Mouse (Mus musculus) liver, adult 2 months (tissue): ENCODE measurements at regions not wholly inside any gene's neighbourhood (a gene's known extent, or its start where the extent isn't known, plus 50 kb on each side); places are given as distances from the start of the nearest gene placed in this dataset.
"Not testable (repeated sequence)": the region's sequence is repeated elsewhere in the genome, so short reads cannot be mapped to it uniquely, and the experiment has no call there.

Experiments used
- DNase-seq: peaks from one replicate; pipeline ENCODE4 v3.0.0-alpha.2; 2011; ENCODE audit warnings: low read depth, low spot score; ENCODE audit errors: extremely low read depth
- H3K27ac ChIP-seq: fragments of 200-500 bp; replicated peaks from 2 replicates; pipeline ENCODE4 v1.5.1; 2012; ENCODE audit warnings: low read depth, mild to moderate bottlenecking, control low read depth, inconsistent platforms, low read length; ENCODE audit not compliant: insufficient read depth
- H3K27me3 ChIP-seq: fragments of 200-500 bp; 2 replicates; pipeline ENCODE4 v1.6.1; 2012; ENCODE audit warnings: mild to moderate bottlenecking, moderate library complexity, low read length, inconsistent platforms; ENCODE audit not compliant: control insufficient read depth, insufficient read depth
- H3K36me3 ChIP-seq: fragments of 200-500 bp; 2 replicates; pipeline ENCODE4 v1.6.1; 2012; ENCODE audit warnings: low read length, inconsistent platforms; ENCODE audit not compliant: control insufficient read depth, insufficient read depth
- H3K4me1 ChIP-seq: fragments of 200-500 bp; 2 replicates; pipeline ENCODE4 v1.6.1; 2011; ENCODE audit warnings: low read length; ENCODE audit not compliant: control insufficient read depth, insufficient read depth
- H3K4me3 ChIP-seq: fragments of 200-500 bp; 2 replicates; pipeline ENCODE4 v1.5.1; 2011; ENCODE audit warnings: low read depth, mild to moderate bottlenecking, control low read depth, low read length, moderate library complexity; ENCODE audit not compliant: insufficient read depth
- H3K79me2 ChIP-seq: fragments of 200-500 bp; 2 replicates; pipeline ENCODE4 v1.6.1; 2012; ENCODE audit warnings: inconsistent platforms, mild to moderate bottlenecking, low read length, moderate library complexity; ENCODE audit not compliant: control insufficient read depth, insufficient read depth
- H3K9ac ChIP-seq: fragments of 200-500 bp; 2 replicates; pipeline ENCODE4 v1.6.1; 2012; ENCODE audit warnings: low read depth, mild to moderate bottlenecking, control low read depth, inconsistent platforms, low read length
- CTCF ChIP-seq: fragments of 200-500 bp; IDR thresholded peaks from 2 replicates; pipeline ENCODE4 v1.5.1; 2011; ENCODE audit warnings: low read depth, low read length, control low read depth
- POLR2A ChIP-seq: fragments of 200-500 bp; IDR thresholded peaks from 2 replicates; pipeline ENCODE4 v1.6.1; 2011; ENCODE audit warnings: low read length, control low read depth; ENCODE audit not compliant: insufficient read depth; ENCODE audit errors: extremely low read depth
- WGBS: fragments of 180-500 bp; shearing (Covaris S2); methylation state at CpG from one replicate; pipeline ENCODE4 v1.1.7; 2018; 5-methylcytosine and 5-hydroxymethylcytosine counted together

DNA sequence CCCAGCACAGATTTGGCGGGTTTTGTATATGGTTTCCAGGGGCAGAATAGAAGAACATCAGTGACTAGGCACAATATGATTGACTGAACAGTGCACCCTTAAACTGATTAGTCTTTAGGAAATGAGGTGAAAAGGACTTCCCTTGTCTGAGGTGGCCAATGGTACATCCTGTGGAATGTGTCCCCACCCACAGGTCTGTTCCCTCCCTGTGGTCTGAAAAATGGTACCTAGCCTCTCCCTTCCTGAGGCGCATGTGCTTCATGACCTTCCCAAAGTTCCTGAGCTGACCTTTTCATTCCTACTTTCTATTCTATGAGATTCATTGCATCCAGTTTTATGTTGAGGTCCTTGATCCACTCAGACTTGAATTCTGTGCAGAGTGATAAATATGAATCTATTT, 76.0 kb downstream of the Zfp97 start:
- H3K27me3 ChIP-seq, DNase-seq, H3K4me3 ChIP-seq, H3K36me3 ChIP-seq, H3K9ac ChIP-seq, H3K4me1 ChIP-seq, H3K79me2 ChIP-seq, H3K27ac ChIP-seq: not testable (repeated sequence)
- 94% methylated on average over 2 of the region's 2 CpGs for WGBS

DNA sequence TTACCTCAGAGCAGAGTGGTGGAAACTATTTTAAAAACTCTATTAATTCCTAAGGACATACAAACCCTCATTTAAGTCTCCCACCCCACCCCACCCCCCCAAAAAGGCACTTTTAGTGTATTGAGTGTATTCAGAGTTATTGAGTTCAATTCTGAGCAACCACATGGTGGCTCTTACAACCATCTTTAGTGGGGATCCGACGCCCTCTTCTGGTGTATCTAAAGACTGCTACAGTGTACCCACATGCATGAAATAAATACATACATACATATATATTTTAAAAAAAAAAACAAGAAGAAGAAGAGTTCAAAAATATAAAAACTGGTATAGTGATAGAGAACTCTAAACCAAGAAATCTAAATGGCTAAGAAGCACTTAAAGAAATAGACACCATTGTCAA, 107.9 kb downstream of the Zfp97 start:
- H3K27me3 ChIP-seq, result no peaks in the 10 kb centered on the region
- DNase-seq, result peak; percentile 17
- no peaks in the 10 kb centered on the region for H3K79me2 ChIP-seq
- TF ChIP-seq CTCF (no peak), POLR2A (no peak)
- H3K4me1 ChIP-seq, result no peaks in the 10 kb centered on the region
- no peaks in the 10 kb centered on the region for H3K36me3 ChIP-seq
- no peak overlapping the region for H3K9ac ChIP-seq
- no peak overlapping the region for H3K27ac ChIP-seq
- WGBS, result 30% methylated on average over 2 of the region's 2 CpGs
- H3K4me3 ChIP-seq, result no peak overlapping the region

DNA sequence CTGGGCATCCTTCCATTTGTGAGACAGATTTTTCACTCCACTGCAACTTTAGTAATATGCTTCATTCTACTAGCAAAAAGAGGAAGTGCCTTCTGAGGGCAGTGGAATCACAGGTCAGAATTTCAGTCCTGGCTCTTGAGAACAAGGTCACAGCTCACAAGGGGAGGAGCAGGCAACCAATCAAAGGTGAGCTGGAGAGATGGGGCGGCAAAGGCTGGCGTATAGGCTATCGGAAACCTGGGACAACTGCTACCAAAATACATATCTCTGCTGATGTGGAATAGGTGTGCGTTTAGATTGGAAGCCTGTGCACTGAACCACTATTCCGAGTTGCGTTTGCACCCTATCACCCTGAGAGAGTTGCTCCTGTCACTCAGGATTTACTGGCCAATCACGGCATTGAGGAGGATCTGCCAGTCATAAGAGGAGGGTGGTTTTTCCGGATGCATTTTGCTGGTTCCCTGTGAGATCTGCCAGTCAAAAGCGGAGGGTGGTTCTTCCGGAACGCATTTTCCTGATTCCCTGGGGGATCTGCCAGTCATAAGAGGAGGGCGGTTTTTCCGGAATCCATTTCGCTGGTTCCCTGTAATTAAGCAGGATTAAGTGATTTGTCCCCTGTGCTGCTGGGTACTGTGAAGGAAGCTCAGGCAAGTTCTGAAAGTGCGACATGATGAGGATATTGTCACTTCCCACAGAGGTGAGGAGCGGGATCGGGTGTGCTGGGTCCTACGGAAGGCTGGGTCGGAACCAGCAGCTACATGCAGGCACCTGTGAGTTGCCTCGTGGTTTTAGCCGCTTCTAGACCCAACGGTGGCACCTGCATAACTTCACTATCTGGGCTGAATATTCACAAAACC, 113.3 kb downstream of the Zfp97 start:
- not testable (repeated sequence) for H3K79me2 ChIP-seq
- 0% methylated on average over 21 of the region's 22 CpGs for WGBS
- H3K4me3 ChIP-seq, result peak overlapping the region; percentile 62

DNA sequence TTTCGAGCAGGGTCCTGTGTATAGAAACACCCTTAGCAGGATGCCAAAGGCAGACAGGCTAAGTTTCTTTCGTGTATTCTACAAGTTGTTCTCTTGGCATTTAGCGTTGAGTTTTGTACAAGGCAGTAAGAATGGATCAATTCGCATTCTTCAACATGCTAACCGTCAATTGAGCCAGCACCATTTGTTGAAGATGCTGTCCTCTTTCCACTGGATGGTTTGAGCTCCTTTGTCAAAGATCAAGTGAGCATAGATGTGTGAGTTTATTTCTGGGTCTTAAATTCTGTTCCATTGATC, 113.9 kb downstream of the Zfp97 start:
- not testable (repeated sequence) for H3K36me3 ChIP-seq, H3K27me3 ChIP-seq, H3K79me2 ChIP-seq, H3K4me1 ChIP-seq
- DNase-seq, result peak; percentile 58
- Histone ChIP-seq H3K27ac (peak overlapping the region; percentile 24; the same call in 1 of the 2 replicates), H3K4me3 (peak overlapping the region; percentile 62), H3K9ac (peak overlapping the region; percentile 66)
- WGBS, result under 1% methylated on average over 5 of the region's 5 CpGs

More for the DNA sequence above, 113.3 kb downstream of the Zfp97 start:
- not testable (repeated sequence) for H3K27me3 ChIP-seq, H3K4me1 ChIP-seq, H3K36me3 ChIP-seq
- DNase-seq, result peak; percentile 96
- H3K27ac ChIP-seq, result peak overlapping the region; percentile 76
- peak overlapping the region; percentile 66 for H3K9ac ChIP-seq
